Mouse (Mus musculus) heart, embryonic 13.5 days (tissue): Measurements from ENCODE around the gene Cdc20b. TPM values are rescaled to one million over a fixed set of nuclear protein-coding genes. Genes with fewer than 3 reads are reported as not detected.
"Not testable (repeated sequence)": the region's sequence is repeated elsewhere in the genome, so short reads cannot be mapped to it uniquely, and the experiment has no call there.

ENCODE experiments used
- ATAC-seq: fragments of 200-750 bp; cut with Nextera tagmentation; 2 replicates; pipeline ENCODE4 v1.8.0; 2017; ENCODE audit warnings: moderate TSS enrichment; ENCODE audit not compliant: insufficient number of reproducible peaks, low FRiP score, low TSS enrichment; ENCODE audit errors: extremely low read depth
- H3K27ac ChIP-seq: fragments of 300-500 bp; sonication (generic); replicated peaks from 2 replicates; pipeline ENCODE4 v1.5.1; 2015; ENCODE audit warnings: moderate library complexity, mild to moderate bottlenecking, inconsistent platforms
- H3K27me3 ChIP-seq: fragments of 300-500 bp; sonication (generic); replicated peaks from 2 replicates; pipeline ENCODE4 v1.6.1; 2015; ENCODE audit warnings: mild to moderate bottlenecking, inconsistent platforms
- H3K36me3 ChIP-seq: fragments of 300-500 bp; sonication (generic); 2 replicates; pipeline ENCODE4 v1.6.1; 2015; ENCODE audit warnings: mild to moderate bottlenecking, inconsistent platforms
- H3K4me1 ChIP-seq: fragments of 300-500 bp; sonication (generic); 2 replicates; pipeline ENCODE4 v1.6.1; 2015; ENCODE audit warnings: inconsistent platforms
- H3K4me2 ChIP-seq: fragments of 300-500 bp; sonication (generic); 2 replicates; pipeline ENCODE4 v1.6.1; 2015; ENCODE audit warnings: inconsistent platforms, mild to moderate bottlenecking, moderate library complexity
- H3K4me3 ChIP-seq: fragments of 300-500 bp; sonication (generic); 2 replicates; pipeline ENCODE4 v1.5.1; 2015; ENCODE audit warnings: moderate library complexity, mild to moderate bottlenecking, inconsistent platforms
- H3K9ac ChIP-seq: fragments of 300-500 bp; sonication (generic); 2 replicates; pipeline ENCODE4 v1.6.1; 2015; ENCODE audit warnings: inconsistent platforms, mild to moderate bottlenecking, moderate library complexity
- H3K9me3 ChIP-seq: fragments of 300-500 bp; sonication (generic); 2 replicates; pipeline ENCODE4 v1.6.1; 2016; ENCODE audit warnings: inconsistent platforms
- WGBS: fragments of 180-500 bp; shearing (Covaris S2); methylation state at CpG from one replicate; pipeline ENCODE4 v1.1.7; 2015; ENCODE audit warnings: mixed read lengths; 5-methylcytosine and 5-hydroxymethylcytosine counted together
- polyA plus RNA-seq: library from polyadenylated mRNA; unstranded; fragments of >200 nt; fragmentation: Nextera tagmentation; extraction: Ambion mirVana; gene quantifications from 2 replicates; pipeline ENCODE4 v1.2.1, GENCODE M21; 2015

The Cdc20b gene
- polyA plus RNA-seq, 1 experiment from 2014 or later: not detected

DNA sequence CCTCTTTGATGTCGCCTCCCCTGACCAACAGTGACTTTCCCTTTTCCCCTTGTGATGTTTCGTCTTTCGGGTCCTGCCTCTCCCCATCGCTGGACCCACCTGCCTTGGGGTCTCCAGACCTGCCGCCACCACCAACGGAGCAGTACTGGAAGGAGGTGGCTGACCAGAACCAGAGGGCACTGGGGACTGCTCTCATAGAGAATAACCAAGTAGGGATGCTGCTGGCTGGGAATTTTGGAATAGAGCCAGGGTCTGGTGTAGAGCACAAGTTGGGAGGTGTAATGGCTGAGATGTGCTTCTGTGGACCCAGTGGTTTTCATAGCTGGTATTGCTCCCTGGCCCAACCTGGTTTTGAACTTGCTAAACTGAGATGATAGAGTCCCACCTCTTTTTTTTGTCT is 37.5 kb upstream of the Cdc20b start:
- Histone ChIP-seq H3K36me3 (no peaks in the 10 kb centered on the region), H3K27ac (no peak overlapping the region), H3K9ac (no peak overlapping the region), H3K4me1 (peaks cover 24% of the 10 kb centered on the region), H3K27me3 (peaks cover 97% of the 10 kb centered on the region), H3K9me3 (no peaks in the 10 kb centered on the region), H3K4me2 (no peak overlapping the region), H3K4me3 (no peak overlapping the region)
- 67% methylated on average over 6 of the region's 6 CpGs for WGBS
- no peak for ATAC-seq

DNA sequence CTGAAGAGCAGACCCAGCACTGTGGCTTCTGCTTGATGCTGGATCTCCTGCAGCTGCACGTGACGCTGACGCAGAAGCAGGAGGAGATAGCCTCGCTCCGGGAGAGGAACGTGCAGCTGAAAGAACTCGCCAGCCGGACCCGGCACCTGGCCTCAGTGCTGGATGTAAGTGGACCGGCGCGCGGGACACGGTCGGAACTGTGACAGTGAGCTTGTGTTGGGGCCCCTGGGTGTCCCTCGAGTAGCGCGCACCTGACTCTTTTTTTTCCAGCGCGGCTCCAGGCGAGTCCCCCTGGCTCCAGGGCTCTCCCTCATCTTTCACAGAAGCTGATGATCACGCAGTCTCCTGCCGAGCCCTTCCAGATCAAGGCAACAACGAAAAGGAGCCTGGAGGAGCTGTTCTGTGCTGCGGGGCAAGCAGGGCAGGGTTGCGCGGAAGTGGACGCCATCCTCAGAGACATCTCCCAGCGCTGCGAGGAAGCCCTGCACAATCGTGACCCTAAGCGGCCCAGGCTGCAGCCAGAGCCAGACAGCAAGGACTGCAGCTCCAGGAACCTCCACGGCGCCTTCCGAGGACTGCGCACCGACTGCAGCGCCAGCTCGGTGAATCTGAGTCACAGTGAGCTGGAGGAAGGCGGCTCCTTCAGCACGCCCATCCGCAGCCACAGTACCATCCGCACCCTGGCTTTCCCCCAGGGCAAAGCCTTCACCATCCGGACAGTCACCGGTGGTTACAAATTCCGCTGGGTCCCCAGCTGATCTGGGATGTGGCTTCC is 36.3 kb upstream of the Cdc20b start:
- H3K9me3 ChIP-seq: no peaks in the 10 kb centered on the region
- peak overlapping the region; percentile 54 for H3K4me3 ChIP-seq
- H3K9ac ChIP-seq: peak overlapping the region; percentile 12
- H3K4me1 ChIP-seq: peaks cover 19% of the 10 kb centered on the region
- H3K4me2 ChIP-seq: peak overlapping the region; percentile 90
- WGBS: under 1% methylated on average over 46 of the region's 46 CpGs
- peaks cover 90% of the 10 kb centered on the region for H3K27me3 ChIP-seq
- ATAC-seq: no peak
- no peak overlapping the region for H3K27ac ChIP-seq
- H3K36me3 ChIP-seq: no peaks in the 10 kb centered on the region

DNA sequence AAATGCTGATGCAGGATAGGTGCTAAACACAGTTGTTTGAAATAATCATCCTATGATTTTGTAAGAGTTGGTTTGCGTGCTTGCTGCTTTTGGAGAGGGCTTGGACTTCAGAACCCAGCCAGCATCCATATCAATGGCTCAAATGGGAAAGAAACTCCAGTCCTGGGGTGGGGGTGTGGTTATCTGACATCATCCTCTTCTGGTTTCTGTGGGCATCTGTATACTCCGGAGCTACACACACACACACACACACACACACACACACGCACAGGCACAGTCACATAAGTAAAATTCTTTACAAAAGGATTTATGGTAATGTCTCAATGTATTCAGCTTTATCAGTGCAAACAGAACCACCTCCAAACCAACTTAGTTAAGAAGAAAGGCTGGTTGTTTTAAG is 34.8 kb upstream of the Cdc20b start:
- peaks cover 75% of the 10 kb centered on the region for H3K27me3 ChIP-seq

DNA sequence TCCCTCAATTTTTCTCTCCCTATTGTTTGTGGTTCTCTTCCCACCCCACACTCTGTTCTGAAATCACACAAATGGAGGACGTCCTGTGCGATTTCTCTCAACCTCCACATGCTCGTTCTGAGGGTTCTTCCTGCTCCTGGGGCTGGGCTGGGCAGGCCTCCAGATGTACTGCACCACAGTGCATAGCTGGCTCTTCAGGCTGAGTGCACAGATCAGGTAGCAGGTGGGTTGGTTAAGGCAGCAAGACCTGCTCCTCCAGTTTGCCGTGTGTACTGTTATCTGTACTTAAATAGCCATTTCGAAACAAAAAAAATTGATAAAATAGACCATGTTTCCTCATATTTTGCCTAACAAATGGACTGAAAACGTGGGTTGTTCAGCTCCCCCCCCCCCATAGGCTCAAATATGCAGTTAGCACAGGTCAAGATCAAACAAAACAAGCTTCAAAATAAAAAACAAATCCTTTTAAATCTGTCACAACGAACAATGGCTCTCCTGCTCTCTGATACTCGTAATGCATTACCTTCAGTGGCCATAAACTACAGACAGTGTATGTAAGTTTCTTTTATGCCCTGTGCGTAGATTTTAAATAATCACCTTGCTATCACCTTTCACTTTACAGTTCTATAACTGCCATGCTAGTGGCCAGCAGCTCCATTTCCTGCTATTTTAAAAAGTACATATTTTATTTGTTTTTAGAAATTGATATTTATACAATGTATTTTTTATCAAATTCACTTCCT is 34.2 kb upstream of the Cdc20b start:
- Histone ChIP-seq H3K4me1 (peaks cover 11% of the 10 kb centered on the region; the same call in 1 of the 2 replicates), H3K4me2 (no peak overlapping the region), H3K27me3 (peaks cover 69% of the 10 kb centered on the region), H3K9me3 (no peaks in the 10 kb centered on the region), H3K4me3 (no peak overlapping the region), H3K27ac (no peak overlapping the region), H3K9ac (no peak overlapping the region), H3K36me3 (no peaks in the 10 kb centered on the region)
- WGBS: 65% methylated on average over 9 of the region's 9 CpGs
- no peak for ATAC-seq

More for the DNA sequence above, 34.8 kb upstream of the Cdc20b start:
- Histone ChIP-seq H3K4me2 (no peak overlapping the region), H3K9me3 (no peaks in the 10 kb centered on the region), H3K27ac (no peak overlapping the region), H3K4me3 (no peak overlapping the region), H3K4me1 (peaks cover 11% of the 10 kb centered on the region; the same call in 1 of the 2 replicates), H3K36me3 (no peaks in the 10 kb centered on the region), H3K9ac (no peak overlapping the region)
- 73% methylated on average over 3 of the region's 3 CpGs for WGBS
- no peak for ATAC-seq

DNA sequence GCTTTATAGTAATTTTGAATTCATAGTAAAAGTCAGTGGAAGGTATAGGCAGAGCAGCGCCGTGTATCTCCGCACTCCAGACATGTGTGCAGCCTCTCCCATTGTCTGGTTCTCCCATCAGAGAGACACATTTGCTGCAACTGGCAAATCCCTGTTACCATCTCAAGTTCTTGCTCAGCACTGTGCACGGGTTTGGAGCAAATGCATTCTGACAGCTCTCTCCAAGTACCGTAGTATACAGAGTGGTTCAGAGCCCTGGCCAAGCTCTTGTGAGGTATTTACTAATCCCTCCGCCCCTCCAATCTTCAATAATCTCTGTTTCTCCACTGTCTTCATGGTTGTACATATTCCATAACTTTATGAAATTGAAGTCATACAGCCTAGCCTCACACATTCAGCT is 22.2 kb upstream of the Cdc20b start:
- no peaks in the 10 kb centered on the region for H3K36me3 ChIP-seq
- peak overlapping the region; percentile 53 for H3K4me3 ChIP-seq
- WGBS: 76% methylated on average over 6 of the region's 6 CpGs
- no peak overlapping the region for H3K27ac ChIP-seq
- H3K4me1 ChIP-seq: peaks cover 7% of the 10 kb centered on the region
- no peak overlapping the region for H3K9ac ChIP-seq
- H3K9me3 ChIP-seq: 0 out of 2 replicates have a peak, but pooled peaks cover 2% of the 10 kb centered on the region
- ATAC-seq: no peak
- no peaks in the 10 kb centered on the region; the same call in 1 of the 2 replicates for H3K27me3 ChIP-seq
- H3K4me2 ChIP-seq: peak overlapping the region; percentile 72

DNA sequence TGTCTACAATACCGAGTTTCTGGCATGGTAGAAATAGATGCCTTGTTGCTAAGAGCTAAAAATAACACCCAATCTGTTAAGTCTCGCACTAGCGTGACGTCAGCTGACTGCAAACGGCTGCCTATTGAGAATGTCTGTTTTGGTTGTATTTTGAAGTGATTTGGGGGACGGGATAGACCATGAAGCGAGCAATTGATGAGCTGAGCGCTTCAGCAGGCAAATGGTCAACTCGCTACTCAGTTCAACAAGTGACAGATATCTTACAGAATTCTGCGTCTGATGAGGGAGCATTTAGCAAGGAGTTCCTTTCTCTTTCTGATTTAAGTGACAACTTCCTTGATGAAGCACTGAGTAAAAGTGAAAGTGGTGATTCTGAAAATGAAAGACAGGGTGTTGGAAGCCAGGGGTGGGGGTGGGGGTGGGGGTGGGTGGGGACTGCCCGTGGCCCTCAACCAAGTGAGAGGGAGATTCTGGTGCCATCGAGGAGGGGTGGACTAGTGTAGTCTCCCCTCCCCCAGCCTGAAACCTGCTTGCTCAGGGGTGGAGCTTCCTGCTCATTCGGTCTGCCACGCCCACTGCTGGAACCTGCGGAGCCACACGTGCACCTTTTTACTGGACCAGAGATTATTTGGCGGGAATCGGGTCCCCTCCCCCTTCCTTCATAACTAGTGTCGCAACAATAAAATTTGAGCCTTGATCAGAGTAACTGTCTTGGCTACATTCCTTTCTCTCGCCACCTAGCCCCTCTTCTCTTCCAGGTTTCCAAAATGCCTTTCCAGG is 21.5 kb upstream of the Cdc20b start:
- not testable (repeated sequence) for H3K4me1 ChIP-seq, ATAC-seq, H3K27me3 ChIP-seq, H3K9me3 ChIP-seq, H3K36me3 ChIP-seq, H3K27ac ChIP-seq
- H3K9ac ChIP-seq: peak overlapping the region; percentile 70
- peak overlapping the region; percentile 53 for H3K4me3 ChIP-seq
- peak overlapping the region; percentile 72 for H3K4me2 ChIP-seq
- WGBS: 29% methylated on average over 20 of the region's 20 CpGs

DNA sequence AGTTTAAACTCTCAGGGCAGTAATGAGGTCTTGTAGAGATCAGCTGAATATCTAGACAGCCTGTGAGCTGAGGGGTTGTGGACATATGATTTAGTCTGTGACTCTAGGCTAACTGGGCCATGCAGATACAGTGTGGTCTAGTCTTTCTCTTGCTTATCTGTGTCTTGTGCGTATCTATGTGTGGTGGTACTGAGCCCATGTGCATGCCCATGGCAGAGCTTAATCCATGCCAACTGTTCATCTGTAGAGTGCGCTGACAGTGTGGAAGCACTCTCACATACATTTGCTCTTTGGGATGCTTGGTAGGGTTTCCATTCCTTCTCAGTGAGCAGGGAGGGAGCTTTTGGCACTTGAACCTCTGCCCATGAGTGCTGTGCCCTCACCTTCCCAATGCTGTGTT is 13.4 kb upstream of the Cdc20b start:
- 72% methylated on average over 2 of the region's 2 CpGs for WGBS
- no peak for ATAC-seq
- Histone ChIP-seq H3K4me1 (no peaks in the 10 kb centered on the region), H3K4me2 (0 out of 2 replicates have a peak overlapping the region, but pooled peaks have one; percentile 28), H3K36me3 (no peaks in the 10 kb centered on the region), H3K9ac (no peak overlapping the region), H3K27ac (no peak overlapping the region), H3K9me3 (no peaks in the 10 kb centered on the region), H3K27me3 (peaks cover 24% of the 10 kb centered on the region), H3K4me3 (no peak overlapping the region)

DNA sequence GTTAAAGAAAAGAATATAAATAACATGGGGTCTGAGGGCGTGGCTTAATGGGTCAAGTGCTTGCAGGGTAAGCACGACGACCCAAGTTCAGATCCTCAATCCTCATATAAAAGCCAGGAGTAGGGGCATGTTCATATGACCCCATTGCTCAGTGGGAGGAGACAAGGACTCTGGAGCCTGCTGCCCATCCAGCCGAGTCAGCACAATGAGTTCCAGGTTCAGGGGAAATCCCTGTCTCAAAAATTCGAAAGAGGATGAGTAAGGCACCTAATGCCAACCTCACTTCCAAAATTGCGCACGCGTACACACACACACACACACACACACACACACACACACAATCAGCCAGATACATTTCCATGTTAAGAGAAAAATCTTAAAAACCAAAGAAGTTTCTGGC is 12.4 kb upstream of the Cdc20b start:
- ATAC-seq: no peak
- Histone ChIP-seq H3K9ac (no peak overlapping the region), H3K36me3 (no peaks in the 10 kb centered on the region), H3K4me3 (no peak overlapping the region), H3K4me1 (no peaks in the 10 kb centered on the region), H3K9me3 (no peaks in the 10 kb centered on the region), H3K4me2 (no peak overlapping the region), H3K27me3 (peaks cover 24% of the 10 kb centered on the region), H3K27ac (no peak overlapping the region)
- WGBS: 65% methylated on average over 8 of the region's 8 CpGs

DNA sequence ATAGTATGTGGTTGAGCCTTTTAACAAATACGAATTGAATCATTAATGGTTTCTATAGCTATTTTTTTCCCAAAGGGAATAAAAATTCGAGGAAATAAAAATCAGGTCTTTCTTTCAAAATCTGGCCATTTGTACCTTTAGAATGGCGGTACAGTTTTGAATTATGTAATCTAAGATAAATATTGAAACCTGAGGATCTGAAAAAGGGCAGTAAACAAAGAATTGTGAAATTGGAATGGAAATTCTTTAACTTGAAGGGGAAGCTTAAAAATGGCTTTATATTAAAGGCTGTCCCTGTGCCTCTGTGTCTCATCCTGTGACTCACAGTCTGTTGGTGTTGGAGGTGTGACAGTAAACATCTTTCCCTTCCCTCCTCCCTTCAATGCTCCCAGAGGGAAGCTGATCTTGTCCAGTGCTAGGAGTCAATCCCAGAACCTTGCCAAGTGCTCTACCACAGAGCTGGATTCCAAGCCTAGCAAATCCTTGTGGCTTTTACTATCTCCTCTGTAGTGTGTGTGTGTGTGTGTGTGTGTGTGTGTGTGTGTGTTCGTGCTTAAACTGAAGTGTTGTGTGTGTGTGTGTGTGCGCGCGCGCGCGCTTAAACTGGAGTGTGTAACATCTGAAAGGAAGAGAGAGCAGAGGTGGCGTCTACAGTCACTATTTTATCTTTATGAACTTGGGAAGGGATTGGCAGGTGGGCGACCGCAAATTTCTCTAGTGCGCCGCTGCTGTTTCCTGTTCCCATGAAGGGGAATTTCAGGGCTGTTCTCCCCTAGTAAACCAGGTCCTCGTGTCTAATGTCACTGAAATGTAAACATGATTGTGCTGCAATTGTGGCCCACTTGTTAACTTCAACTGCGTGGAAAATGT is 11.4 kb upstream of the Cdc20b start:
- H3K27me3 ChIP-seq: peaks cover 34% of the 10 kb centered on the region
- WGBS: 73% methylated on average over 17 of the region's 17 CpGs
- no peaks in the 10 kb centered on the region for H3K4me1 ChIP-seq
- H3K4me3 ChIP-seq: no peak overlapping the region
- H3K36me3 ChIP-seq: no peaks in the 10 kb centered on the region
- no peak overlapping the region for H3K9ac ChIP-seq
- H3K27ac ChIP-seq: no peak overlapping the region
- no peaks in the 10 kb centered on the region for H3K9me3 ChIP-seq
- no peak overlapping the region for H3K4me2 ChIP-seq
- no peak for ATAC-seq

DNA sequence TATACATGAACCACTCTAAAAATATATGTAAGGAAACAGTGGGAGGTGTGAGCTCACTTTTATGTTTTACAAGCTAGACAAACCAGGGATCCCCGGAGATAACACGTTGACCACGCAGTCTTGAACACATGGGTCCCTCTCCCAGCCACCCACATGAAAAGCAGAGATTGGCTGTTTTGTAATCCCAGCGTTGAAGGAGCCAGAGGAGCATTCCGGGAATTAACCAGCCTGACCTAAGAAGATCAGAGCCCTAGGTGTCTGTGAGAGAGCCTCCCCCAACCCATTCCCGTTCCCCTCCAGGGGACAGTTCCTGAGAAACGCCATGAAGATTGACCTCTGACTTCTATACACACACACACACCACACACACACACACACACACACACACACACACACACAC is 3.6 kb upstream of the Cdc20b start:
- Histone ChIP-seq H3K27ac (no peak overlapping the region), H3K4me2 (peak overlapping the region; percentile 98), H3K4me3 (peak overlapping the region; percentile 66), H3K9ac (peak overlapping the region; percentile 77), H3K4me1 (peaks cover 23% of the 10 kb centered on the region), H3K9me3 (no peaks in the 10 kb centered on the region), H3K36me3 (no peaks in the 10 kb centered on the region), H3K27me3 (peaks cover 79% of the 10 kb centered on the region)
- 2% methylated on average over 5 of the region's 7 CpGs for WGBS
- no peak for ATAC-seq
